Mouse (Mus musculus) layer of hippocampus, postnatal 25 days (tissue): Measurements from ENCODE around the gene Dpep2nb. TPM values are rescaled to one million over a fixed set of nuclear protein-coding genes. Genes with fewer than 3 reads are reported as not detected.

Experiments used
- DNase-seq, 2 experiments: peaks; one replicate each; pipeline ENCODE4 v3.0.0; 2022; ENCODE audit warnings: mixed read lengths in 2 of 2, low spot score in 1 of 2; ENCODE audit errors: extremely low spot score in 1 of 2
- microRNA-seq, 2 experiments: library from miRNA; unstranded; fragments of <30 nt; microRNA quantifications; one replicate each; pipeline ENCODE4 v1.2.0; 2021
- total RNA-seq, 2 experiments: library from RNA; stranded (reverse); gene quantifications; 2 replicates each; pipeline ENCODE4 v1.2.3; 2021

The Dpep2nb gene
- total RNA-seq, 2 experiments from 2014 or later: not detected

DNA sequence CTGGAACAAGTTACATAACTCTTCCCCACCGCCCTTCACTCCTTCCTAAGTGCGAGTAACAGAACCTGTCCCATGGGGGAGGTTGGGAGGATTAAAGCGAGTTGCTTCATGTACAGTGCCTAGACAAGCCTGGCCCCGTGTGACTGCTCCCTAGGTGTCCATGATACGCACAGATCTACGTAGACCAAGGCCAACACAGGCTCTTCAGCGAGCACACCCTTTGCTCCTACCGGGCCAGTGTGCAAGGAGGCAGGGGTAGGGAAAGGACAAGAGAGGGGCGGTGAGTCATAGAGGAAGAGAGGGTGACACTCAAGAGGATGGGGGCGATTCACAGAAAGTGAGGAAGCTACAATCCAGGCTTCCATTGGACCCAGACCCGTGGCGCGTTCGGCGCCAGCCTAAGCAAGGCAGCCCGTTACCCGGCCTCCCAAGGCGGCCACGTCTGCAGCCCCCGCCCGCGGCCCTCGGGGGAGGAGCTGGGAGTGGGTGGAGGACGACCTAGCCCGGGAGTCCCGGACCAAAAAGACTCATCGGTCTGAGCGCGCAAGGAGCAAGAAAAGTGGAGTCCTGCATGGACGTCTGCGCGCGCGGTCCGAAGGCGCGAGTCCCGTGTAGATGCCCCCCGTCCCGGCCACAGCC, 40.4 kb downstream of the Dpep2nb start:
- no peak for DNase-seq

DNA sequence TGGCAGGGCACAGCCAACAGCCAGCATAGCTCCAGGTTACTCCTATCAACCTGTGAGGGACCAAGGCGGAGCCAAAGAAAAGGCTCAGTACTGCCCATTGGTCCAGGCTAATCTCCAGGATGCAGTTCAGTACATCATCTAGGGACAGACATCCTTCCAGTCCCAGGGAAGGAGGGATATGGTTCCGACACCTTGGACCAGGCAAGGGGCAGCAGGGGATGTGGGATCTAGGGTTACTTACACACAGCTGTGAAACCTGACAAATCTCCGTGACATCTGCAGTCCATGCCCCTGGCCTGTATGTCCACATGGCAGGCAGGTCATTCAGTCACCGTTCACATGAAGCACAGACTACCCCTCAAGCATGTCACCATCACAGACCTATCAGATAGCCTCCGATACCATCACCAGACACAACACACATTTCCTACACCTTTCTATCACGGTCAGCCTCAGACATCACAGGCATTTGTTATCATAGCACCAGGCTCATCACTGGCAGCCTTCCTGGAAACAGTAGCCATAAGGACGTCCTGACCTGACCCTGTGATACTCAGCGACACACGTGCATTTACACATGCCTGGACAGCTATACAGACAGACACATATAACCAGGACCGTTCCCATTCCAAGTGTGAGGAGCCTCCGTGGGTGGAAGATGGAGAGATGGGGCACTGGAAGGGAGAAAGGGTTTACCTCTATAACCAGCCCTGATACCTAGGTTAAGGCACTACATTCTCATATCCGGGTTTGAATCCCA, 41.1 kb downstream of the Dpep2nb start:
- no peak for DNase-seq

DNA sequence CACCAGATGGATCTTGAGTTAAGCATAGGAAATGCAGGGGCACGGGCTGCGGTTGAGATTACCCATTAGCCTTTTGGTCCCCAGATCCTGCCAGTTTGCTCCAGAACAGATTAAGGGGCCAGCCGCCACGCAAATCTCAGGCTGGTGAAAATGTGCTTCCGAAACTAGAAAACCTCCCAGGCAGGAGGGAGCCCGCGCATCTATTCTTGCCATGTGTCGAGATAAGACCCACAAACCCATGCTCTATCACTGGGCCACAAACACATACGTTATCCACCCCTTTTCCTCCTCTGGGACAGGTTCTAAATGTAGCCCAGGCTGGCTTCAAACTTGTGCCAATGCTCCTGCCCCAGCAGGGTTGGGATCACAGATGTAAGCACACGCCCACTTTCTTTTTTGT, 44.2 kb downstream of the Dpep2nb start:
- no peak for DNase-seq

DNA sequence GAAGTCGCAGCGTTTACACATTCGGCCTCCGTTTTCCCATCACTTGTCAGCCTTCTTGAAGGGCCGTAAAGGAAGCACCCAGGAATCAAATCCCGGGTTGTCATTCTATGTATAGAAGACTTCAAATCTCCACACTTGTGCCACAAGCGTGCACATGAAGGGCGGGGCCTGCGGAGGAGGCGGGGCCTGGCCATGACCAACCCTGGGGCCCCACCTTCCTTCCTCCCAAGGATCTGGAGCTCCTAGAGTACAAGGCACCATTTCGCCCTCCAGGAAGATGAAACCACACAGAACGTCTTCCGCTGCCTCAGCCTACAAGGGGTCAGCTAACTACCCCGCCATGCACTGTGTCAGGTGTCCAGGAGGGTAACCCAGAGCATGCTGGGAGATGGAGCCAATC, 44.7 kb downstream of the Dpep2nb start:
- DNase-seq: no peak

GRCm38 (mm10) chr8:105959350-105959749, 46.4 kb downstream of the Dpep2nb start:
- no peak for DNase-seq

DNA sequence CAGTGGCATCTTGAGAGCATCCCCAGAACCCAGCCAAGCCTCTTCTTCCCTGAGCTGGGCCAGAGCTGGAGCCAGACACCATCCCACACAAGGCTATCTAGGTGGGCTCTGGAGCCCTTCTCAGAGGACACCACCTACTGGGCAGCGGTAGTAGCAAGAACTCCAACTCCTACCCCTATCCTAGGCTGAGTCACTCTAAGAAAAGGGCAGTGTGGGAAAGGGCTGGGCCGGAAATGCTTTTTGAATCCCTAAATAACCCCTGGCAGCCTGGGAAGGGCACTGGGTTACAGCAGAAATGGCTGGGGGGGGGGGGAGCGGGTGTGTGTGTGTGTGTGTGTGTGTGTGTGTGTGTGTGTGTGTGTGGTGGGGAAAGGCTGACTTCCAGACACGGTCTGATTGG, 48.0 kb downstream of the Dpep2nb start:
- DNase-seq: no peak

- DNase-seq: no peak
Observed at GRCm38 (mm10) chr8:105956556-105956955, 49.2 kb downstream of the Dpep2nb start.

- DNase-seq: no peak
Observed at GRCm38 (mm10) chr8:105951057-105951659, 54.6 kb downstream of the Dpep2nb start.

DNA sequence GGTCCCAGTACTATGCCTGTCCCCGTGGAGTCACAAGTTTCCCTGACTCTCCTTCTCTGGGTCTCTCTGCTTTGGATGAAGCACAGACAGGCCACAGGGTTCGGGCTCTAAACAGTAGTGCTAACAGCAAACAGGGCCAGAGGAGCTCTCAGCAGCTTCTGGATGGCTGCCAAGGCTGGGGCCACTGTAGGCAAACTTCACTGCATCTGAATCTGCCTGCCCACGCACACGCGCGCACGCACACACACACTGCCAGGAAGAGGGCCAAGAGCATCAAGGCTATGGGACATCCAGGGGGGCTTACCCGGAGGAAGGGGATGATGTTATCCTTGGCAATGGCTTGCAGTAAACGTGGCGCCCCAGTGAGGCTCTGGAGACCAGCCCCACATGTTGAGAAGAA, 56.4 kb downstream of the Dpep2nb start:
- DNase-seq: peak in 1 of 2 experiments; percentile 63

Small RNA genes within 50 kb of the gene (microRNA-seq; reads per million reads assigned to microRNA genes)
- gene Mir7074: 0 reads per million in 2 experiments

Other genes starting within 250 kb of the Dpep2nb start
- 10 to 100 TPM; 19.2 to 23.1 TPM for gene Gfod2, start 247.3 kb downstream of the Dpep2nb start, total RNA-seq
- 10 to 100 TPM; 24.3 to 26.6 TPM for gene Ranbp10, start 178.6 kb downstream of the Dpep2nb start, total RNA-seq
- under 1 TPM; 0.15 to 0.31 TPM for gene Tsnaxip1, start 178.2 kb downstream of the Dpep2nb start, total RNA-seq
- gene Cenpt, start 152.7 kb downstream of the Dpep2nb start, total RNA-seq: 10 to 100 TPM; 13.4 to 15.4 TPM
- 10 to 100 TPM; 38.2 to 44.4 TPM for gene Thap11, start 150.8 kb downstream of the Dpep2nb start, total RNA-seq
- 10 to 100 TPM; 27.6 to 34.9 TPM for gene Nutf2, start 145.4 kb downstream of the Dpep2nb start, total RNA-seq
- gene Edc4, start 125.1 kb downstream of the Dpep2nb start, total RNA-seq: 10 to 100 TPM; 59.9 to 72.4 TPM
- 1 to 10 TPM in 1 of 2 experiments, under 1 TPM in 1; 0.99 to 1.1 TPM for gene Nrn1l, start 112.4 kb downstream of the Dpep2nb start, total RNA-seq
- gene Pskh1, start 105.5 kb downstream of the Dpep2nb start, total RNA-seq: 1 to 10 TPM; 7.7 to 8.9 TPM
- 1 to 10 TPM in 1 of 2 experiments, under 1 TPM in 1; 0.76 to 1.6 TPM for gene Ctrl, start 72.1 kb downstream of the Dpep2nb start, total RNA-seq
- gene Psmb10, start 67.5 kb downstream of the Dpep2nb start, total RNA-seq: 10 to 100 TPM; 58.6 to 70.6 TPM
- gene Lcat, start 62.6 kb downstream of the Dpep2nb start, total RNA-seq: 10 to 100 TPM; 44.9 to 49.5 TPM
- 10 to 100 TPM; 23.0 to 25.7 TPM for gene Slc12a4, start 39.9 kb downstream of the Dpep2nb start, total RNA-seq
- gene Dpep3, start 26.5 kb downstream of the Dpep2nb start, total RNA-seq: not detected
- 10 to 100 TPM; 18.2 to 18.8 TPM for gene Dus2, start 14.6 kb downstream of the Dpep2nb start, total RNA-seq
- gene Ddx28, start 5.9 kb upstream of the Dpep2nb start, total RNA-seq: 10 to 100 TPM; 13.9 TPM
- 10 to 100 TPM in 1 of 2 experiments, 1 to 10 TPM in 1; 9.6 to 13.2 TPM for gene Nfatc3, start 52.9 kb upstream of the Dpep2nb start, total RNA-seq
- under 1 TPM in 1 of 2 experiments, not detected in 1; 0.07 TPM for gene Esrp2, start 131.0 kb upstream of the Dpep2nb start, total RNA-seq
- 10 to 100 TPM; 19.4 to 23.1 TPM for gene Pla2g15, start 144.4 kb upstream of the Dpep2nb start, total RNA-seq
- 10 to 100 TPM; 19.8 to 24.9 TPM for gene Slc7a6, start 162.9 kb upstream of the Dpep2nb start, total RNA-seq
- 10 to 100 TPM; 24.6 to 27.4 TPM for gene Slc7a6os, start 205.0 kb upstream of the Dpep2nb start, total RNA-seq
- 10 to 100 TPM; 33.1 to 34.2 TPM for gene Prmt7, start 205.0 kb upstream of the Dpep2nb start, total RNA-seq